In genomic region chr6:90763295-90763694, GRCm38 (mm10) we compare ENCODE assay signal across 9 mouse cellular contexts.
A peak's percentile ranks its signal among the peaks of the same experiment; 100 is the strongest.
DNase-seq lines count a peak whose midpoint lies in the region; ATAC-seq and TF ChIP-seq lines count a peak whose summit lies in the region.
"Had no signal": no experiment of that assay in that cellular context is flagged by ENCODE, and none has a peak within 500 bp of the region (broad histone marks: within the 10 kb centered on the region; RNA-seq: fewer than 3 reads in every experiment).

No protein-coding gene starts in this region.

- no peak for DNase-seq in heart, adult 8-10 months (ENCODE audit: low spot score)
- peak in 1 of 2 experiments; percentile 38 for DNase-seq in spleen, adult 2 months (ENCODE audit: low read depth in 1 of 2, low spot score in 2 of 2)
- DNase-seq in spleen, postnatal 14 days (ENCODE audit: low spot score in 2 of 2) = no peak
- DNase-seq in layer of hippocampus, adult 9-10 months (ENCODE audit: low spot score) = no peak

- peak overlapping the region; percentile 44 for H3K4me2 ChIP-seq in heart, embryonic 12.5 days
- no peak overlapping the region for H3K4me2 ChIP-seq in kidney, embryonic 16.5 days (replicated peaks; ENCODE audit: low read depth, low read length)
- no peak overlapping the region for H3K4me2 ChIP-seq in stomach, embryonic 16.5 days (ENCODE audit: low read depth, low read length)

- H3K36me3 ChIP-seq in heart, embryonic 12.5 days = no peaks in the 10 kb centered on the region
- H3K36me3 ChIP-seq in spleen, adult 2 months (ENCODE audit: control insufficient read depth, insufficient read depth, low read length) = no peaks in the 10 kb centered on the region
- no peaks in the 10 kb centered on the region for H3K36me3 ChIP-seq in kidney, embryonic 16.5 days (ENCODE audit: insufficient read depth, low read length)
- H3K36me3 ChIP-seq in stomach, embryonic 16.5 days (ENCODE audit: control insufficient read depth, insufficient read depth, low read length) = no peaks in the 10 kb centered on the region
- H3K36me3 ChIP-seq: embryonic facial prominence, embryonic 12.5 days had no signal

- H3K9me3 ChIP-seq in heart, embryonic 12.5 days (replicated peaks) = no peaks in the 10 kb centered on the region
- H3K9me3 ChIP-seq in kidney, embryonic 16.5 days (ENCODE audit: low read length) = no peaks in the 10 kb centered on the region
- no peaks in the 10 kb centered on the region for H3K9me3 ChIP-seq in stomach, embryonic 16.5 days (replicated peaks; ENCODE audit: control insufficient read depth, low read length)
- H3K9me3 ChIP-seq: embryonic facial prominence, embryonic 12.5 days had no signal

- peak overlapping the region; percentile 71 for H3K27ac ChIP-seq in heart, embryonic 12.5 days (ENCODE audit: poor library complexity, severe bottlenecking)
- H3K27ac ChIP-seq in spleen, adult 2 months (ENCODE audit: insufficient read depth, low read length) = peak overlapping the region; percentile 96
- H3K27ac ChIP-seq in kidney, embryonic 16.5 days (ENCODE audit: low read length) = no peak overlapping the region
- H3K27ac ChIP-seq in stomach, embryonic 16.5 days (ENCODE audit: low read length) = no peak overlapping the region; the same call in 1 of the 2 replicates

- H3K4me1 ChIP-seq in heart, embryonic 12.5 days (replicated peaks) = peaks cover 52% of the 10 kb centered on the region
- peaks cover 28% of the 10 kb centered on the region; the same call in 1 of the 2 replicates for H3K4me1 ChIP-seq in spleen, adult 2 months (ENCODE audit: control insufficient read depth, insufficient read depth, insufficient read length)
- peaks cover 21% of the 10 kb centered on the region for H3K4me1 ChIP-seq in kidney, embryonic 16.5 days (ENCODE audit: insufficient read depth, low read length)
- H3K4me1 ChIP-seq in stomach, embryonic 16.5 days (ENCODE audit: control insufficient read depth, insufficient read depth, low read length) = peaks cover 16% of the 10 kb centered on the region

- no peak overlapping the region for H3K4me3 ChIP-seq in heart, embryonic 12.5 days
- H3K4me3 ChIP-seq in spleen, adult 2 months (ENCODE audit: extremely low read depth, insufficient read depth, insufficient read length) = peak overlapping the region; percentile 79
- H3K4me3 ChIP-seq in kidney, embryonic 16.5 days (ENCODE audit: low read length) = no peak overlapping the region
- H3K4me3 ChIP-seq in stomach, embryonic 16.5 days (replicated peaks; ENCODE audit: low read length) = no peak overlapping the region
- H3K4me3 ChIP-seq: embryonic facial prominence, embryonic 12.5 days had no signal

- H3K27me3 ChIP-seq in heart, embryonic 12.5 days (replicated peaks) = no peaks in the 10 kb centered on the region
- H3K27me3 ChIP-seq in spleen, adult 2 months (ENCODE audit: control insufficient read depth, insufficient read depth, low read length) = no peaks in the 10 kb centered on the region
- no peaks in the 10 kb centered on the region for H3K27me3 ChIP-seq in kidney, embryonic 16.5 days (ENCODE audit: insufficient read depth, low read length)
- no peaks in the 10 kb centered on the region for H3K27me3 ChIP-seq in stomach, embryonic 16.5 days (ENCODE audit: control insufficient read depth, insufficient read depth, low read length)
- H3K27me3 ChIP-seq: embryonic facial prominence, embryonic 12.5 days had no signal

- 79% methylated on average over 4 of the region's 4 CpGs for WGBS in heart, embryonic 12.5 days
- 40% methylated on average over 4 of the region's 4 CpGs for WGBS in spleen, adult 2 months
- 60% methylated on average over 4 of the region's 4 CpGs for WGBS in kidney, embryonic 16.5 days
- 81% methylated on average over 4 of the region's 4 CpGs for WGBS in stomach, embryonic 16.5 days

- ATAC-seq in heart, embryonic 12.5 days (ENCODE audit: insufficient number of reproducible peaks, low FRiP score) = no peak
- peak; percentile 25; the same call in 1 of the 2 replicates for ATAC-seq in kidney, embryonic 16.5 days (ENCODE audit: low FRiP score, low TSS enrichment)
- ATAC-seq in stomach, embryonic 16.5 days (ENCODE audit: insufficient read depth, low FRiP score) = no peak
- ATAC-seq in erythroid progenitor cell, adult 5-6 weeks (replicated peaks; ENCODE audit: low FRiP score, poor library complexity, severe bottlenecking) = no peak

- peak overlapping the region; percentile 39 for H3K9ac ChIP-seq in heart, embryonic 12.5 days
- no peak overlapping the region; the same call in 1 of the 2 replicates for H3K9ac ChIP-seq in kidney, embryonic 16.5 days (replicated peaks; ENCODE audit: low read length)
- peak overlapping the region; percentile 56; the same call in 1 of the 2 replicates for H3K9ac ChIP-seq in stomach, embryonic 16.5 days (ENCODE audit: low read length)

- no peak for TF ChIP-seq POLR2A in spleen, adult 2 months (IDR thresholded peaks at IDR 0.05; ENCODE audit: low read depth, low read length)

- no peak for TF ChIP-seq CTCF in spleen, adult 2 months (IDR thresholded peaks at IDR 0.05; ENCODE audit: extremely low read depth, insufficient read depth, insufficient read length, insufficient replicate concordance)

Comparison
In these comparisons a context has a peak if more than half of its experiments do, and no peak if none do; other contexts are left out.
1. H3K27ac ChIP-seq: peak in heart, embryonic 12.5 days (single experiment) and spleen, adult 2 months (single experiment); none in kidney, embryonic 16.5 days (single experiment) and stomach, embryonic 16.5 days (single experiment).